Mouse (Mus musculus) limb, embryonic 11.5 days (tissue): ENCODE measurements around the gene Opn1sw. TPM values are rescaled to one million over a fixed set of nuclear protein-coding genes. Genes with fewer than 3 reads are reported as not detected.

Experiments
- ATAC-seq: fragments of 200-750 bp; cut with Nextera tagmentation; 2 replicates; pipeline ENCODE4 v1.8.0; 2017; ENCODE audit warnings: low read depth; ENCODE audit not compliant: insufficient number of reproducible peaks, low FRiP score, low TSS enrichment
- DNase-seq: peaks from one replicate; pipeline ENCODE4 v3.0.0-alpha.2; 2015; ENCODE audit warnings: low spot score
- H3K27ac ChIP-seq: fragments of 300-500 bp; sonication (generic); replicated peaks from 2 replicates; pipeline ENCODE4 v1.5.1; 2014; ENCODE audit warnings: low read depth, mild to moderate bottlenecking, low read length
- H3K27me3 ChIP-seq: fragments of 300-500 bp; sonication (generic); 2 replicates; pipeline ENCODE4 v1.6.1; 2014; ENCODE audit warnings: mild to moderate bottlenecking, low read length, mixed read lengths; ENCODE audit not compliant: control insufficient read depth, insufficient read depth
- H3K36me3 ChIP-seq: fragments of 300-500 bp; sonication (generic); 2 replicates; pipeline ENCODE4 v1.6.1; 2014; ENCODE audit warnings: mild to moderate bottlenecking, low read length, moderate library complexity, mixed read lengths; ENCODE audit not compliant: control insufficient read depth, insufficient read depth
- H3K4me1 ChIP-seq: fragments of 300-500 bp; sonication (generic); 2 replicates; pipeline ENCODE4 v1.6.1; 2014; ENCODE audit warnings: low read length, mixed read lengths; ENCODE audit not compliant: control insufficient read depth, insufficient read depth
- H3K4me2 ChIP-seq: fragments of 300-500 bp; sonication (generic); 2 replicates; pipeline ENCODE4 v1.6.1; 2014; ENCODE audit warnings: low read depth, mild to moderate bottlenecking, moderate library complexity; ENCODE audit not compliant: severe bottlenecking
- H3K4me3 ChIP-seq: fragments of 300-500 bp; sonication (generic); 2 replicates; pipeline ENCODE4 v1.5.1; 2014; ENCODE audit warnings: low read depth, low read length
- H3K9ac ChIP-seq: fragments of 300-500 bp; sonication (generic); 2 replicates; pipeline ENCODE4 v1.6.1; 2014; ENCODE audit warnings: mild to moderate bottlenecking, low read length
- H3K9me3 ChIP-seq: fragments of 300-500 bp; sonication (generic); 2 replicates; pipeline ENCODE4 v1.6.1; 2016; ENCODE audit warnings: low read length; ENCODE audit not compliant: control insufficient read depth
- WGBS: fragments of 180-500 bp; shearing (Covaris S2); extraction: QIAGEN DNeasy Blood & Tissue Kit; methylation state at CpG from one replicate; pipeline ENCODE4 v1.1.7; 2014; 5-methylcytosine and 5-hydroxymethylcytosine counted together
- polyA plus RNA-seq: library from polyadenylated mRNA; unstranded; fragments of >200 nt; fragmentation: Nextera tagmentation; extraction: Ambion mirVana; gene quantifications from 2 replicates; pipeline ENCODE4 v1.2.1, GENCODE M21; 2014

Opn1sw gene
- polyA plus RNA-seq, 1 experiment from 2014 or later: 0.24 TPM

GRCm38 (mm10) chr6:29406412-29406811, 18.1 kb upstream of the Opn1sw start:
- no peaks in the 10 kb centered on the region for H3K27me3 ChIP-seq
- WGBS: 86% methylated on average over 6 of the region's 6 CpGs
- no peak overlapping the region for H3K4me2 ChIP-seq
- H3K4me1 ChIP-seq: peaks cover 3% of the 10 kb centered on the region; the same call in 1 of the 2 replicates
- no peak overlapping the region for H3K27ac ChIP-seq
- DNase-seq: no peak
- ATAC-seq: no peak
- H3K9me3 ChIP-seq: no peaks in the 10 kb centered on the region
- peaks cover 2% of the 10 kb centered on the region; the same call in 1 of the 2 replicates for H3K36me3 ChIP-seq
- H3K9ac ChIP-seq: no peak overlapping the region
- no peak overlapping the region for H3K4me3 ChIP-seq

GRCm38 (mm10) chr6:29402693-29403342, 14.6 kb upstream of the Opn1sw start:
- no peak for ATAC-seq
- peak; percentile 70 for DNase-seq
- H3K36me3 ChIP-seq: no peaks in the 10 kb centered on the region
- no peaks in the 10 kb centered on the region for H3K9me3 ChIP-seq
- no peak overlapping the region for H3K27ac ChIP-seq
- 5% methylated on average over 34 of the region's 34 CpGs for whole genome bisulfite sequencing
- no peaks in the 10 kb centered on the region for H3K27me3 ChIP-seq
- no peak overlapping the region for H3K9ac ChIP-seq
- peaks cover 3% of the 10 kb centered on the region; the same call in 1 of the 2 replicates for H3K4me1 ChIP-seq
- H3K4me3 ChIP-seq: no peak overlapping the region
- peak overlapping the region; percentile 26; the same call in 1 of the 2 replicates for H3K4me2 ChIP-seq

- no peak overlapping the region for H3K9ac ChIP-seq
- no peak overlapping the region for H3K4me2 ChIP-seq
- ATAC-seq (no peak), DNase-seq (no peak)
- H3K4me1 ChIP-seq: peaks cover 6% of the 10 kb centered on the region; the same call in 1 of the 2 replicates
- H3K27me3 ChIP-seq: no peaks in the 10 kb centered on the region
- WGBS: 88% methylated on average over 4 of the region's 4 CpGs
- H3K27ac ChIP-seq: no peak overlapping the region
- no peaks in the 10 kb centered on the region for H3K9me3 ChIP-seq
- no peak overlapping the region for H3K4me3 ChIP-seq
- no peaks in the 10 kb centered on the region for H3K36me3 ChIP-seq
These were observed 11.6 kb upstream of the Opn1sw start for GRCm38 (mm10) chr6:29399851-29400250.

GRCm38 (mm10) chr6:29397575-29397974, 9.3 kb upstream of the Opn1sw start:
- peak overlapping the region; percentile 56 for H3K9ac ChIP-seq
- DNase-seq (peak; percentile 35), ATAC-seq (no peak)
- H3K4me1 ChIP-seq: peaks cover 3% of the 10 kb centered on the region; the same call in 1 of the 2 replicates
- H3K9me3 ChIP-seq: no peaks in the 10 kb centered on the region
- H3K36me3 ChIP-seq: no peaks in the 10 kb centered on the region
- peak overlapping the region; percentile 42 for H3K4me3 ChIP-seq
- H3K4me2 ChIP-seq: peak overlapping the region; percentile 64
- H3K27ac ChIP-seq: peak overlapping the region; percentile 51; the same call in 1 of the 2 replicates
- WGBS: 10% methylated on average over 6 of the region's 6 CpGs
- no peaks in the 10 kb centered on the region for H3K27me3 ChIP-seq

GRCm38 (mm10) chr6:29396714-29397540, 8.7 kb upstream of the Opn1sw start:
- peaks cover 3% of the 10 kb centered on the region; the same call in 1 of the 2 replicates for H3K4me1 ChIP-seq
- 4% methylated on average over 22 of the region's 24 CpGs for WGBS
- H3K36me3 ChIP-seq: no peaks in the 10 kb centered on the region
- peak overlapping the region; percentile 56 for H3K9ac ChIP-seq
- no peaks in the 10 kb centered on the region for H3K27me3 ChIP-seq
- DNase-seq (no peak), ATAC-seq (peak; percentile 69)
- H3K9me3 ChIP-seq: no peaks in the 10 kb centered on the region
- peak overlapping the region; percentile 42 for H3K4me3 ChIP-seq
- peak overlapping the region; percentile 51; the same call in 1 of the 2 replicates for H3K27ac ChIP-seq
- peak overlapping the region; percentile 64 for H3K4me2 ChIP-seq

- H3K4me3 ChIP-seq: peak within 1 kb of the TSS; percentile 42
- peak; percentile 83 for DNase-seq
- H3K27me3 ChIP-seq: no peaks in the 10 kb centered on the region
- H3K9ac ChIP-seq: peak within 1 kb of the TSS; percentile 56
- peak within 1 kb of the TSS; percentile 64 for H3K4me2 ChIP-seq
- H3K9me3 ChIP-seq: no peaks in the 10 kb centered on the region
- WGBS: under 1% methylated on average over 40 of the region's 49 CpGs
- no peaks in the 10 kb centered on the region for H3K36me3 ChIP-seq
- H3K27ac ChIP-seq: peak within 1 kb of the TSS; percentile 51; the same call in 1 of the 2 replicates
- peaks cover 3% of the 10 kb centered on the region; the same call in 1 of the 2 replicates for H3K4me1 ChIP-seq
- ATAC-seq: peak; percentile 92
These were observed 7.8 kb upstream of the Opn1sw start, which contains the start of gene Ccdc136 for GRCm38 (mm10) chr6:29395910-29396713. Gene Ccdc136 (plus strand): TSS chr6:29396309.

- H3K27me3 ChIP-seq: no peaks in the 10 kb centered on the region
- H3K27ac ChIP-seq: no peak overlapping the region
These were observed 6.0 kb upstream of the Opn1sw start for GRCm38 (mm10) chr6:29394286-29394685.

GRCm38 (mm10) chr6:29391802-29392201, 3.5 kb upstream of the Opn1sw start:
- H3K27me3 ChIP-seq: no peaks in the 10 kb centered on the region

More at GRCm38 (mm10) chr6:29394286-29394685, 6.0 kb upstream of the Opn1sw start:
- H3K4me1 ChIP-seq: peaks cover 3% of the 10 kb centered on the region; the same call in 1 of the 2 replicates
- 60% methylated on average over 1 of the region's 1 CpGs for WGBS
- H3K36me3 ChIP-seq: no peaks in the 10 kb centered on the region
- DNase-seq (no peak), ATAC-seq (no peak)
- no peak overlapping the region for H3K4me3 ChIP-seq
- H3K4me2 ChIP-seq: no peak overlapping the region
- H3K9me3 ChIP-seq: no peaks in the 10 kb centered on the region
- H3K9ac ChIP-seq: no peak overlapping the region

More at GRCm38 (mm10) chr6:29391802-29392201, 3.5 kb upstream of the Opn1sw start:
- DNase-seq: no peak
- ATAC-seq: no peak
- no peaks in the 10 kb centered on the region for H3K9me3 ChIP-seq
- H3K9ac ChIP-seq: no peak overlapping the region
- no peak overlapping the region for H3K27ac ChIP-seq
- peaks cover 7% of the 10 kb centered on the region for H3K4me1 ChIP-seq
- H3K4me3 ChIP-seq: no peak overlapping the region
- 71% methylated on average over 4 of the region's 4 CpGs for WGBS
- no peak overlapping the region for H3K4me2 ChIP-seq
- H3K36me3 ChIP-seq: no peaks in the 10 kb centered on the region
